Mouse (Mus musculus): Measurements from ENCODE around the gene Trim34b. TPM values are rescaled to one million over a fixed set of nuclear protein-coding genes. Genes with fewer than 3 reads are reported as not detected.

The Trim34b gene
- polyA plus RNA-seq, 1 experiment: 2.5 TPM

Other genes with a start within 250 kb of the Trim34b start
- not detected in 2 replicates for gene Olfr645, start 244.0 kb upstream of the Trim34b start, polyA plus RNA-seq (2012; rRNA removed)
- not detected in 2 replicates for gene Olfr646, start 224.6 kb upstream of the Trim34b start, polyA plus RNA-seq (2012; rRNA removed)
- not detected in 2 replicates for gene Ubqln5, start 199.6 kb upstream of the Trim34b start, polyA plus RNA-seq (2012; rRNA removed)
- gene Olfr643, start 192.1 kb upstream of the Trim34b start, polyA plus RNA-seq (2012; rRNA removed): not detected in 2 replicates
- not detected in 2 replicates for gene Ubqln3, start 186.2 kb upstream of the Trim34b start, polyA plus RNA-seq (2012; rRNA removed)
- gene Ubqlnl, start 178.9 kb upstream of the Trim34b start, polyA plus RNA-seq (2012; rRNA removed): not detected in 2 replicates
- gene Olfm5, start 164.6 kb upstream of the Trim34b start, polyA plus RNA-seq (2012; rRNA removed): not detected in 2 replicates
- gene Olfr648, start 146.1 kb upstream of the Trim34b start, polyA plus RNA-seq (2012; rRNA removed): 0.02 TPM in 1 of 2 replicates, not detected in the other
- not detected in 2 replicates for gene Olfr649, start 133.5 kb upstream of the Trim34b start, polyA plus RNA-seq (2012; rRNA removed)
- 0.79 and 1.1 TPM in 2 replicates for gene Trim6, start 110.7 kb upstream of the Trim34b start, polyA plus RNA-seq (2012; rRNA removed)
- 3.8 and 5.5 TPM in 2 replicates for gene Trim34a, start 85.0 kb upstream of the Trim34b start, polyA plus RNA-seq (2012; rRNA removed)
- 0.40 and 0.81 TPM in 2 replicates for gene Trim5, start 41.4 kb upstream of the Trim34b start, polyA plus RNA-seq (2012; rRNA removed)
- 5.3 and 8.3 TPM in 2 replicates for gene Trim12a, start 14.0 kb upstream of the Trim34b start, polyA plus RNA-seq (2012; rRNA removed)
- 4.2 and 5.8 TPM in 2 replicates for gene Trim12c, start 23.9 kb downstream of the Trim34b start, polyA plus RNA-seq (2012; rRNA removed)
- gene Trim30b, start 40.4 kb downstream of the Trim34b start, polyA plus RNA-seq (2012; rRNA removed): 0.12 and 0.17 TPM in 2 replicates
- not detected in 2 replicates for gene Trim30c, start 71.4 kb downstream of the Trim34b start, polyA plus RNA-seq (2012; rRNA removed)
- gene Trim30a, start 135.7 kb downstream of the Trim34b start, polyA plus RNA-seq (2012; rRNA removed): 2.2 and 3.3 TPM in 2 replicates
- gene Trim30d, start 178.4 kb downstream of the Trim34b start, polyA plus RNA-seq (2012; rRNA removed): 4.5 and 12.5 TPM in 2 replicates
- not detected in 2 replicates for gene Olfr651, start 220.7 kb downstream of the Trim34b start, polyA plus RNA-seq (2012; rRNA removed)
- not detected in 2 replicates for gene Olfr652, start 231.4 kb downstream of the Trim34b start, polyA plus RNA-seq (2012; rRNA removed)
- gene Olfr653, start 247.8 kb downstream of the Trim34b start, polyA plus RNA-seq (2012; rRNA removed): not detected in 2 replicates

Measured in large intestine, adult 2 months (tissue).